Mouse (Mus musculus) lung, postnatal 10 days (tissue): ENCODE results near the gene Kif12.

ENCODE experiments used
- DNase-seq: peaks from one replicate; pipeline ENCODE4 v3.0.0; 2021

Kif12 gene

GRCm38 (mm10) chr4:63171969-63172685, at the start of gene Kif12:
Kif12 (minus strand) TSS chr4:63172131.
- DNase-seq: no peak

GRCm38 (mm10) chr4:63221096-63221958, 49.4 kb upstream of the Kif12 start:
- peak; percentile 71 for DNase-seq

- DNase-seq: no peak
These were observed 47.7 kb upstream of the Kif12 start for GRCm38 (mm10) chr4:63219635-63220034.

- no peak for DNase-seq
These were observed 47.1 kb upstream of the Kif12 start for GRCm38 (mm10) chr4:63219059-63219458.

- peak; percentile 32 for DNase-seq
These were observed 45.6 kb upstream of the Kif12 start for GRCm38 (mm10) chr4:63217513-63217912.

- DNase-seq: peak; percentile 90
These were observed 44.6 kb upstream of the Kif12 start for GRCm38 (mm10) chr4:63216566-63216965.

- peak; percentile 84 for DNase-seq
These were observed 44.1 kb upstream of the Kif12 start for GRCm38 (mm10) chr4:63215993-63216531.

GRCm38 (mm10) chr4:63215185-63215992, 43.5 kb upstream of the Kif12 start:
- DNase-seq: peak; percentile 86

GRCm38 (mm10) chr4:63213907-63214621, 42.1 kb upstream of the Kif12 start, which contains the start of gene Col27a1:
Col27a1 (plus strand) TSS chr4:63214004.
- DNase-seq: peak; percentile 50

- DNase-seq: peak; percentile 39
These were observed 33.7 kb upstream of the Kif12 start for GRCm38 (mm10) chr4:63205583-63205982.

- DNase-seq: no peak
These were observed 31.9 kb upstream of the Kif12 start for GRCm38 (mm10) chr4:63203874-63204273.

- peak; percentile 35 for DNase-seq
These were observed 27.4 kb upstream of the Kif12 start for GRCm38 (mm10) chr4:63199366-63199765.

GRCm38 (mm10) chr4:63194366-63194765, 22.4 kb upstream of the Kif12 start:
- peak; percentile 44 for DNase-seq

GRCm38 (mm10) chr4:63191641-63192040, 19.7 kb upstream of the Kif12 start:
- DNase-seq: no peak

GRCm38 (mm10) chr4:63186281-63186870, 14.4 kb upstream of the Kif12 start:
- peak; percentile 51 for DNase-seq

- peak; percentile 79 for DNase-seq
These were observed 9.6 kb upstream of the Kif12 start for GRCm38 (mm10) chr4:63181556-63181955.

- no peak for DNase-seq
These were observed 809 bp downstream of the Kif12 start for GRCm38 (mm10) chr4:63171122-63171521.

- no peak for DNase-seq
These were observed 1.9 kb downstream of the Kif12 start for GRCm38 (mm10) chr4:63170061-63170460.

GRCm38 (mm10) chr4:63166323-63166722, 5.6 kb downstream of the Kif12 start:
- no peak for DNase-seq

- no peak for DNase-seq
These were observed 6.3 kb downstream of the Kif12 start for GRCm38 (mm10) chr4:63165636-63166035.

GRCm38 (mm10) chr4:63158961-63159592, 12.9 kb downstream of the Kif12 start:
- DNase-seq: peak; percentile 93
